Mouse (Mus musculus) lung, postnatal 0 days (tissue): ENCODE measurements around the gene Wfdc11.

Experiments used
- CTCF ChIP-seq: IDR thresholded peaks from 2 replicates; pipeline ENCODE4 v1.5.1; 2016; ENCODE audit warnings: antibody characterized with exemption, mild to moderate bottlenecking
- EP300 ChIP-seq: IDR thresholded peaks from 2 replicates; pipeline ENCODE4 v1.6.1; 2016; ENCODE audit warnings: antibody characterized with exemption, mild to moderate bottlenecking, control low read depth

- no peak for TF ChIP-seq CTCF
- TF ChIP-seq EP300: no peak
These were observed 54.8 kb downstream of the Wfdc11 start for GRCm38 (mm10) chr2:164619050-164619449.
